Mouse (Mus musculus) gastrocnemius, postnatal 36 days (tissue): ENCODE results near the gene Smg1. TPM values are rescaled to one million over a fixed set of nuclear protein-coding genes. Genes with fewer than 3 reads are reported as not detected.
"Not testable (repeated sequence)": the region's sequence is repeated elsewhere in the genome, so short reads cannot be mapped to it uniquely, and the experiment has no call there.

Experiments used
- DNase-seq, 2 experiments: peaks; one replicate each; pipeline ENCODE4 v3.0.0; 2022
- intact Hi-C: fragments of 180-260 bp; cut with DNase I; formaldehyde crosslinking; loops from one replicate; pipeline ENCODE4 v1.15.1; 2025
- total RNA-seq, 2 experiments: library from RNA; stranded (reverse); gene quantifications; 2 replicates each; pipeline ENCODE4 v1.2.3; 2021

The Smg1 gene
- total RNA-seq, 2 experiments from 2014 or later, result 22.7 to 24.1 TPM

- no peak for DNase-seq
- intact Hi-C loops, result no loop called here
Measured at GRCm38 (mm10) chr7:118250482-118251160, 7.2 kb upstream of the Smg1 start.

GRCm38 (mm10) chr7:118249563-118249962 lies 6.1 kb upstream of the Smg1 start:
- intact Hi-C loops, result no loop called here
- no peak for DNase-seq

GRCm38 (mm10) chr7:118248069-118248468 lies 4.6 kb upstream of the Smg1 start:
- intact Hi-C loops, result no loop called here
- no peak for DNase-seq

GRCm38 (mm10) chr7:118245260-118245659 lies 1.8 kb upstream of the Smg1 start:
- DNase-seq, result no peak
- intact Hi-C loops, result no loop called here

GRCm38 (mm10) chr7:118242911-118243412 lies 508 bp downstream of the Smg1 start:
- DNase-seq, result peak in 1 of 2 experiments; percentile 12
- intact Hi-C loops, result no loop called here

- intact Hi-C loops, result no loop called here
- DNase-seq, result no peak
Measured at GRCm38 (mm10) chr7:118242309-118242708, 1.2 kb downstream of the Smg1 start.

- intact Hi-C loops, result no loop called here
- DNase-seq, result no peak
Measured at GRCm38 (mm10) chr7:118240402-118240801, 3.1 kb downstream of the Smg1 start.

GRCm38 (mm10) chr7:118239996-118240395 lies 3.5 kb downstream of the Smg1 start:
- DNase-seq, result no peak
- intact Hi-C loops, result no loop called here

- DNase-seq, result no peak
- intact Hi-C loops, result no loop called here
Measured at GRCm38 (mm10) chr7:118236949-118237348, 6.5 kb downstream of the Smg1 start.

- intact Hi-C loops, result no loop called here
- DNase-seq, result no peak
Measured at GRCm38 (mm10) chr7:118234236-118234635, 9.2 kb downstream of the Smg1 start.

- intact Hi-C loops, result no loop called here
- DNase-seq, result no peak
Measured at GRCm38 (mm10) chr7:118232613-118233012, 10.9 kb downstream of the Smg1 start.

GRCm38 (mm10) chr7:118219777-118220176 lies 23.7 kb downstream of the Smg1 start:
- intact Hi-C loops, result no loop called here

GRCm38 (mm10) chr7:118206396-118206795 lies 37.1 kb downstream of the Smg1 start:
- intact Hi-C loops, result loop anchor here (5.0 kb wide), 1 partner anchor 39 kb away; no protein-coding TSS in a partner anchor
- DNase-seq, result no peak

More at GRCm38 (mm10) chr7:118219777-118220176, 23.7 kb downstream of the Smg1 start:
- DNase-seq, result no peak

- no peak for DNase-seq
- intact Hi-C loops, result no loop called here
Measured at GRCm38 (mm10) chr7:118195756-118196155, 47.7 kb downstream of the Smg1 start.

GRCm38 (mm10) chr7:118185878-118186277 lies 57.6 kb downstream of the Smg1 start:
- intact Hi-C loops, result no loop called here
- DNase-seq, result no peak

GRCm38 (mm10) chr7:118184604-118185003 lies 58.9 kb downstream of the Smg1 start:
- intact Hi-C loops, result no loop called here
- no peak for DNase-seq

GRCm38 (mm10) chr7:118181123-118181522 lies 62.3 kb downstream of the Smg1 start:
- no peak for DNase-seq
- intact Hi-C loops, result no loop called here

GRCm38 (mm10) chr7:118179782-118180181 lies 63.7 kb downstream of the Smg1 start:
- DNase-seq, result no peak
- intact Hi-C loops, result no loop called here

- no peak for DNase-seq
- intact Hi-C loops, result no loop called here
Measured at GRCm38 (mm10) chr7:118175821-118176355, 67.6 kb downstream of the Smg1 start.

GRCm38 (mm10) chr7:118170125-118170524 lies 73.3 kb downstream of the Smg1 start:
- intact Hi-C loops, DNase-seq: not testable (repeated sequence)

GRCm38 (mm10) chr7:118163006-118163405 lies 80.5 kb downstream of the Smg1 start:
- DNase-seq, result no peak
- intact Hi-C loops, result no loop called here

- intact Hi-C loops, result no loop called here
- DNase-seq, result no peak
Measured at GRCm38 (mm10) chr7:118160121-118160520, 83.3 kb downstream of the Smg1 start.
